Mouse (Mus musculus): ENCODE data around the gene Efcab3. TPM values are rescaled to one million over a fixed set of nuclear protein-coding genes. Genes with fewer than 3 reads are reported as not detected.

Gene Efcab3
- total and polyA plus RNA-seq, 3 experiments: not detected

- DNase-seq (ENCODE audit: low read depth, low spot score): peak; percentile 85
- Histone ChIP-seq H3K27me3 (ENCODE audit: control insufficient read depth in 1 of 2, insufficient read depth in 2 of 2, low read length in 2 of 2) (no peaks in the 10 kb centered on the region), H3K9ac (ENCODE audit: control insufficient read depth, low read depth, low read length, poor library complexity, severe bottlenecking) (peak overlapping the region; percentile 58), H3K9me3 (replicated peaks; ENCODE audit: insufficient read depth, low read length) (no peaks in the 10 kb centered on the region), H3K36me3 (ENCODE audit: control insufficient read depth in 1 of 2, insufficient read depth in 2 of 2, low read length in 2 of 2) (peaks cover 0 to 33% of the 10 kb centered on the region in 2 experiments; a peak in 2 of 4 replicates), H3K4me3 (ENCODE audit: control insufficient read depth in 1 of 2, insufficient read depth in 1 of 2, low read depth in 2 of 2, low read length in 2 of 2) (peak overlapping the region; percentile 48 to 78), H3K27ac (ENCODE audit: control insufficient read depth, low read depth, low read length) (peak overlapping the region; percentile 67), H3K79me2 (ENCODE audit: control insufficient read depth, insufficient read depth, low read length, poor library complexity) (no peaks in the 10 kb centered on the region; the same call in 1 of the 2 replicates), H3K4me1 (ENCODE audit: control insufficient read depth in 1 of 2, insufficient read depth in 2 of 2, low read length in 2 of 2) (peaks cover 14 to 45% of the 10 kb centered on the region in 2 experiments)
- 0 out of 2 replicates have a peak, but pooled peaks have one; percentile 51 for TF ChIP-seq ZMIZ1 (IDR thresholded peaks at IDR 0.05; ENCODE audit: low read depth, low read length)
- TF ChIP-seq POLR2A (IDR thresholded peaks at IDR 0.05; ENCODE audit: control insufficient read depth in 1 of 2, insufficient read depth in 1 of 2, low read depth in 1 of 2, low read length in 2 of 2, poor library complexity in 1 of 2): peak in 1 of 2 experiments; percentile 51; a peak in 2 of 4 replicates
- no peak for TF ChIP-seq ZC3H11A (IDR thresholded peaks at IDR 0.05; ENCODE audit: low read depth, low read length)
- TF ChIP-seq ZKSCAN1 (IDR thresholded peaks at IDR 0.05; ENCODE audit: low read depth, low read length): no peak
- peak; percentile 57 for TF ChIP-seq NELFE (IDR thresholded peaks at IDR 0.05; ENCODE audit: low read depth, low read length)
- TF ChIP-seq E2F4 (IDR thresholded peaks at IDR 0.05; ENCODE audit: borderline replicate concordance, low read depth, low read length): no peak
- no peak for TF ChIP-seq TAL1 (IDR thresholded peaks at IDR 0.05; ENCODE audit: low read length)
- TF ChIP-seq MAFK (IDR thresholded peaks at IDR 0.05; ENCODE audit: borderline replicate concordance, low read depth, low read length): peak; percentile 22; the same call in 1 of the 2 replicates
- TF ChIP-seq USF2 (IDR thresholded peaks at IDR 0.05; ENCODE audit: borderline replicate concordance in 1 of 2, insufficient read depth in 1 of 2, low read depth in 1 of 2, low read length in 2 of 2): no peak
- peak; percentile 63 for TF ChIP-seq HCFC1 (IDR thresholded peaks at IDR 0.05; ENCODE audit: low read depth, low read length)
- peak; percentile 75; the same call in 1 of the 2 replicates for TF ChIP-seq TCF12 (IDR thresholded peaks at IDR 0.05; ENCODE audit: low read depth, low read length)
- TF ChIP-seq SMC3 (IDR thresholded peaks at IDR 0.05; ENCODE audit: low read depth, low read length): no peak
- TF ChIP-seq TBP (IDR thresholded peaks at IDR 0.05; ENCODE audit: low read depth, low read length): 0 out of 2 replicates have a peak, but pooled peaks have one; percentile 3
- peak; percentile 52; the same call in 1 of the 2 replicates for TF ChIP-seq ELF1 (IDR thresholded peaks at IDR 0.05; ENCODE audit: low read depth, low read length)
- no peak for TF ChIP-seq RAD21 (IDR thresholded peaks at IDR 0.05; ENCODE audit: low read depth, low read length)
- TF ChIP-seq MYC (IDR thresholded peaks at IDR 0.05; ENCODE audit: low read depth, low read length): 0 out of 2 replicates have a peak, but pooled peaks have one; percentile 17
- peak; percentile 67; the same call in 1 of the 2 replicates for TF ChIP-seq SIN3A (IDR thresholded peaks at IDR 0.05; ENCODE audit: low read length)
- no peak for TF ChIP-seq MYB (IDR thresholded peaks at IDR 0.05; ENCODE audit: low read depth, low read length)
- no peak for TF ChIP-seq POLR2AphosphoS2 (IDR thresholded peaks at IDR 0.05; ENCODE audit: low read length)
- peak; percentile 64 for TF ChIP-seq MXI1 (IDR thresholded peaks at IDR 0.05; ENCODE audit: low read depth, low read length)
- no peak for TF ChIP-seq ZNF384 (IDR thresholded peaks at IDR 0.05; ENCODE audit: low read depth, low read length)
- TF ChIP-seq GATA1 (IDR thresholded peaks at IDR 0.05; ENCODE audit: low read depth, low read length): peak; percentile 90
- TF ChIP-seq RCOR1 (IDR thresholded peaks at IDR 0.05; ENCODE audit: low read depth, low read length): peak; percentile 89
- peak; percentile 18; the same call in 1 of the 2 replicates for TF ChIP-seq CHD1 (IDR thresholded peaks at IDR 0.05; ENCODE audit: low read depth, low read length)
- TF ChIP-seq MAX (IDR thresholded peaks at IDR 0.05; ENCODE audit: low read length): peak; percentile 63
- TF ChIP-seq MAZ (IDR thresholded peaks at IDR 0.05; ENCODE audit: low read depth, low read length): no peak
- TF ChIP-seq CHD2 (IDR thresholded peaks at IDR 0.05; ENCODE audit: low read length): no peak
- TF ChIP-seq KAT2A (conservative IDR thresholded peaks at IDR 0.05; ENCODE audit: low read depth, low read length): no peak
- TF ChIP-seq GABPA (IDR thresholded peaks at IDR 0.05; ENCODE audit: low read depth, low read length): no peak
- peak; percentile 1; the same call in 1 of the 2 replicates for TF ChIP-seq BHLHE40 (IDR thresholded peaks at IDR 0.05; ENCODE audit: borderline replicate concordance, low read depth, low read length)
- TF ChIP-seq EP300 (IDR thresholded peaks at IDR 0.05; ENCODE audit: low read depth in 1 of 2, low read length in 2 of 2): peak; percentile 68 to 71
- TF ChIP-seq NRF1 (IDR thresholded peaks at IDR 0.05; ENCODE audit: insufficient read depth, low read depth, low read length, poor library complexity, severe bottlenecking): no peak
- no peak for TF ChIP-seq MEF2A (IDR thresholded peaks at IDR 0.05; ENCODE audit: extremely low read depth, insufficient replicate concordance, low read depth, low read length, poor library complexity, severe bottlenecking)
- TF ChIP-seq ETS1 (IDR thresholded peaks at IDR 0.05; ENCODE audit: low read depth, low read length): peak; percentile 64
- no peak for TF ChIP-seq CTCF (IDR thresholded peaks at IDR 0.05 in 2 of 3, conservative IDR thresholded peaks at IDR 0.05 in 1 of 3; ENCODE audit: control insufficient read depth in 1 of 3, insufficient read depth in 1 of 3, low read depth in 2 of 3, low read length in 3 of 3, poor library complexity in 1 of 3, severe bottlenecking in 1 of 3)
- TF ChIP-seq POLR2AphosphoS5 (IDR thresholded peaks at IDR 0.05; ENCODE audit: borderline replicate concordance, low read depth, low read length): no peak
- no peak for TF ChIP-seq JUND (IDR thresholded peaks at IDR 0.05; ENCODE audit: low read depth, low read length)
These were observed 93.4 kb downstream of the Efcab3 start for GRCm38 (mm10) chr11:105156748-105157267.
